Mouse (Mus musculus) heart, adult 2 months (tissue): Measurements from ENCODE around the gene Cmss1. TPM values are rescaled to one million over a fixed set of nuclear protein-coding genes. Genes with fewer than 3 reads are reported as not detected.

Experiments
- DNase-seq, 2 experiments: peaks; one replicate each; pipeline ENCODE4 v3.0.0; 2021
- H3K27ac ChIP-seq: fragments of 200-600 bp; 2 replicates; pipeline ENCODE4 v1.8.1; 2022
- H3K27me3 ChIP-seq: fragments of 200-500 bp; 2 replicates; pipeline ENCODE4 v1.6.1; 2012; ENCODE audit warnings: mild to moderate bottlenecking, low read length, inconsistent platforms, mixed read lengths; ENCODE audit not compliant: control insufficient read depth, insufficient read depth
- H3K36me3 ChIP-seq: fragments of 200-500 bp; 2 replicates; pipeline ENCODE4 v1.6.1; 2012; ENCODE audit warnings: low read length, inconsistent platforms; ENCODE audit not compliant: control insufficient read depth, insufficient read depth
- H3K4me1 ChIP-seq: fragments of 200-500 bp; 2 replicates; pipeline ENCODE4 v1.6.1; 2011; ENCODE audit warnings: low read length; ENCODE audit not compliant: control insufficient read depth, insufficient read depth
- H3K4me3 ChIP-seq: fragments of 200-600 bp; 2 replicates; pipeline ENCODE4 v1.8.1; 2022
- H3K79me2 ChIP-seq: fragments of 200-500 bp; replicated peaks from 2 replicates; pipeline ENCODE4 v1.6.1; 2012; ENCODE audit warnings: mild to moderate bottlenecking, inconsistent platforms, low read length, moderate library complexity, mixed read lengths; ENCODE audit not compliant: control insufficient read depth, insufficient read depth
- H3K9ac ChIP-seq: fragments of 200-500 bp; 2 replicates; pipeline ENCODE4 v1.6.1; 2012; ENCODE audit warnings: low read depth, mild to moderate bottlenecking, control low read depth, inconsistent platforms, low read length, mixed read lengths
- CTCF ChIP-seq: fragments of 200-600 bp; IDR thresholded peaks from 2 replicates; pipeline ENCODE4 v1.8.1; 2022; ENCODE audit warnings: antibody characterized with exemption, mild to moderate bottlenecking, moderate library complexity
- EP300 ChIP-seq: fragments of 200-500 bp; IDR thresholded peaks from 2 replicates; pipeline ENCODE4 v1.6.1; 2011; ENCODE audit warnings: low read depth, low read length, control low read depth; ENCODE audit not compliant: insufficient read depth
- POLR2A ChIP-seq: fragments of 200-500 bp; IDR thresholded peaks from 2 replicates; pipeline ENCODE4 v1.6.1; 2011; ENCODE audit warnings: mild to moderate bottlenecking, low read depth, low read length, control low read depth; ENCODE audit not compliant: insufficient read depth
- WGBS: fragments of 180-500 bp; shearing (Covaris S2); methylation state at CpG from one replicate; pipeline ENCODE4 v1.1.7; 2018; 5-methylcytosine and 5-hydroxymethylcytosine counted together
- intact Hi-C: fragments of 180-260 bp; cut with DNase I; formaldehyde crosslinking; loops from one replicate; pipeline ENCODE4 v1.15.1; 2025
- polyA plus RNA-seq: library from polyadenylated mRNA; depleted of rRNA; stranded (reverse); fragments of >200 nt; gene quantifications from 2 replicates; pipeline ENCODE4 v1.2.3, GENCODE M21; 2012
- total RNA-seq, 2 experiments: library from RNA; stranded (reverse); gene quantifications; 2 replicates each; pipeline ENCODE4 v1.2.3; 2021

The Cmss1 gene
- total and polyA plus RNA-seq, 3 experiments: 17.6 to 74.3 (median 66.9) TPM

- 93% methylated on average over 25 of the region's 25 CpGs for WGBS
- intact Hi-C loops: no loop called here
- Histone ChIP-seq H3K4me3 (no peak overlapping the region), H3K27me3 (no peaks in the 10 kb centered on the region), H3K36me3 (no peaks in the 10 kb centered on the region), H3K4me1 (no peaks in the 10 kb centered on the region), H3K9ac (no peak overlapping the region), H3K79me2 (no peaks in the 10 kb centered on the region), H3K27ac (no peak overlapping the region)
- no peak for TF ChIP-seq POLR2A
- TF ChIP-seq EP300: no peak
- TF ChIP-seq CTCF: no peak
- no peak for DNase-seq
Observed at GRCm38 (mm10) chr16:57302792-57303698, 303.6 kb downstream of the Cmss1 start.

- intact Hi-C loops: no loop called here
- no peaks in the 10 kb centered on the region for H3K36me3 ChIP-seq
- H3K79me2 ChIP-seq: no peaks in the 10 kb centered on the region
- peak in 1 of 2 experiments; percentile 24 for DNase-seq
- TF ChIP-seq CTCF (no peak), POLR2A (no peak), EP300 (no peak)
- WGBS: 51% methylated on average over 9 of the region's 9 CpGs
- peak overlapping the region; percentile 51; the same call in 1 of the 2 replicates for H3K27ac ChIP-seq
- no peaks in the 10 kb centered on the region for H3K4me1 ChIP-seq
- H3K27me3 ChIP-seq: no peaks in the 10 kb centered on the region
- H3K9ac ChIP-seq: no peak overlapping the region
- no peak overlapping the region for H3K4me3 ChIP-seq
Observed at GRCm38 (mm10) chr16:57301512-57302115, 305.1 kb downstream of the Cmss1 start.

- Histone ChIP-seq H3K36me3 (no peaks in the 10 kb centered on the region), H3K9ac (no peak overlapping the region), H3K27ac (no peak overlapping the region), H3K4me3 (no peak overlapping the region), H3K79me2 (no peaks in the 10 kb centered on the region), H3K27me3 (no peaks in the 10 kb centered on the region), H3K4me1 (no peaks in the 10 kb centered on the region)
- TF ChIP-seq CTCF (no peak), EP300 (no peak), POLR2A (no peak)
- WGBS: 80% methylated on average over 10 of the region's 10 CpGs
- no peak for DNase-seq
- intact Hi-C loops: no loop called here
Observed at GRCm38 (mm10) chr16:57295216-57295934, 311.3 kb downstream of the Cmss1 start.

- no peaks in the 10 kb centered on the region for H3K79me2 ChIP-seq
- no peak within 1 kb of the TSS for H3K4me3 ChIP-seq
- no peak for DNase-seq
- H3K27me3 ChIP-seq: no peaks in the 10 kb centered on the region
- H3K36me3 ChIP-seq: no peaks in the 10 kb centered on the region
- TF ChIP-seq EP300 (no peak), CTCF (no peak)
- intact Hi-C loops: loop anchor here (5.0 kb wide), 1 partner anchor 50 kb away; no protein-coding TSS in a partner anchor
- no peak within 1 kb of the TSS for H3K9ac ChIP-seq
- WGBS: 74% methylated on average over 2 of the region's 2 CpGs
- no peaks in the 10 kb centered on the region for H3K4me1 ChIP-seq
- H3K27ac ChIP-seq: no peak within 1 kb of the TSS
Observed at GRCm38 (mm10) chr16:57292765-57293164, 313.9 kb downstream of the Cmss1 start, which contains the start of gene Tmem30c. TSS of gene Tmem30c (minus strand) at chr16:57292865.

- 57% methylated on average over 4 of the region's 4 CpGs for WGBS
- no peaks in the 10 kb centered on the region for H3K36me3 ChIP-seq
- H3K4me1 ChIP-seq: no peaks in the 10 kb centered on the region
- no peaks in the 10 kb centered on the region for H3K27me3 ChIP-seq
- intact Hi-C loops: loop anchor here (5.0 kb wide), 1 partner anchor 50 kb away; no protein-coding TSS in a partner anchor
- no peak overlapping the region for H3K9ac ChIP-seq
- DNase-seq: no peak
- no peaks in the 10 kb centered on the region for H3K79me2 ChIP-seq
- H3K4me3 ChIP-seq: no peak overlapping the region
- no peak overlapping the region for H3K27ac ChIP-seq
- no peak for TF ChIP-seq EP300
Observed at GRCm38 (mm10) chr16:57292296-57292695, 314.4 kb downstream of the Cmss1 start.
